Mouse (Mus musculus) liver, embryonic 14.5 days (tissue): ENCODE data around the gene Pum3. TPM values are rescaled to one million over a fixed set of nuclear protein-coding genes. Genes with fewer than 3 reads are reported as not detected.

ENCODE experiments used
- ATAC-seq: fragments of 200-750 bp; cut with Nextera tagmentation; 2 replicates; pipeline ENCODE4 v1.8.0; 2017; ENCODE audit warnings: moderate number of reproducible peaks, mild to moderate bottlenecking, moderate library complexity; ENCODE audit not compliant: insufficient read depth
- DNase-seq, 3 experiments: peaks; one replicate each; pipeline ENCODE4 v3.0.0-alpha.2; 2012 to 2013; ENCODE audit warnings: low read depth in 3 of 3, low spot score in 3 of 3
- H3K27ac ChIP-seq: fragments of 300-500 bp; sonication (generic); 2 replicates; pipeline ENCODE4 v1.5.1; 2014; ENCODE audit warnings: moderate library complexity, mild to moderate bottlenecking, control low read depth, inconsistent platforms
- H3K27me3 ChIP-seq: fragments of 300-500 bp; sonication (generic); 2 replicates; pipeline ENCODE4 v1.6.1; 2014; ENCODE audit warnings: mild to moderate bottlenecking, low read length, moderate library complexity; ENCODE audit not compliant: control insufficient read depth, insufficient read depth
- H3K36me3 ChIP-seq: fragments of 300-500 bp; sonication (generic); replicated peaks from 2 replicates; pipeline ENCODE4 v1.6.1; 2014; ENCODE audit warnings: low read depth; ENCODE audit not compliant: control insufficient read depth, insufficient read depth
- H3K4me1 ChIP-seq, 2 experiments: fragments of 200-500 bp in 1 of 2; fragments of 300-500 bp in 1 of 2; sonication (generic) in 1 of 2; replicated peaks; 2 replicates each; pipeline ENCODE4 v1.6.1; 2012 to 2014; ENCODE audit warnings: antibody characterized with exemption in 1 of 2, inconsistent platforms in 1 of 2, low read length in 1 of 2; ENCODE audit not compliant: control insufficient read depth in 2 of 2, insufficient read depth in 2 of 2
- H3K4me2 ChIP-seq: fragments of 300-500 bp; sonication (generic); 2 replicates; pipeline ENCODE4 v1.6.1; 2014; ENCODE audit warnings: low read depth, mild to moderate bottlenecking, control low read depth, moderate library complexity
- H3K4me3 ChIP-seq, 2 experiments: fragments of 200-500 bp in 1 of 2; fragments of 300-500 bp in 1 of 2; sonication (generic) in 1 of 2; 2 replicates each; pipeline ENCODE4 v1.5.1; 2012 to 2014; ENCODE audit warnings: low read depth in 2 of 2, low read length in 2 of 2, mild to moderate bottlenecking in 2 of 2, control low read depth in 1 of 2, inconsistent platforms in 1 of 2, moderate library complexity in 1 of 2; ENCODE audit not compliant: insufficient read depth in 1 of 2
- H3K9ac ChIP-seq: fragments of 300-500 bp; sonication (generic); replicated peaks from 2 replicates; pipeline ENCODE4 v1.6.1; 2014; ENCODE audit warnings: mild to moderate bottlenecking, control low read depth, moderate library complexity
- H3K9me3 ChIP-seq: fragments of 300-500 bp; sonication (generic); 2 replicates; pipeline ENCODE4 v1.6.1; 2016; ENCODE audit warnings: low read length, mixed read lengths; ENCODE audit not compliant: control insufficient read depth
- CTCF ChIP-seq: IDR thresholded peaks from 2 replicates; pipeline ENCODE4 v1.5.1; 2016; ENCODE audit warnings: antibody characterized with exemption, low read depth, control low read depth
- EP300 ChIP-seq: IDR thresholded peaks from 2 replicates; pipeline ENCODE4 v1.6.1; 2016; ENCODE audit warnings: antibody characterized with exemption, low read depth
- WGBS: fragments of 180-500 bp; shearing (Covaris S2); extraction: QIAGEN DNeasy Blood & Tissue Kit; methylation state at CpG from one replicate; pipeline ENCODE4 v1.1.7; 2014; ENCODE audit not compliant: insufficient replicate concordance; 5-methylcytosine and 5-hydroxymethylcytosine counted together
- polyA plus RNA-seq, 2 experiments: library from polyadenylated mRNA; depleted of rRNA in 1 of 2; stranded (reverse) in 1 of 2; unstranded in 1 of 2; fragments of >200 nt; fragmentation: Nextera tagmentation in 1 of 2; extraction: Ambion mirVana in 1 of 2; gene quantifications; 2 replicates each; pipeline versions ENCODE4 v1.2.1 to v1.2.3; 2012 to 2014

The Pum3 gene
- polyA plus RNA-seq, 2 experiments: 14.0 to 41.4 TPM

- H3K4me1 ChIP-seq: no peaks in the 10 kb centered on the region
- peaks cover 12% of the 10 kb centered on the region for H3K36me3 ChIP-seq
- no peak overlapping the region for H3K9ac ChIP-seq
- H3K9me3 ChIP-seq: no peaks in the 10 kb centered on the region
- H3K4me2 ChIP-seq: no peak overlapping the region
- TF ChIP-seq EP300: no peak
- no peak for TF ChIP-seq CTCF
- ATAC-seq (no peak), DNase-seq (no peak)
- no peak overlapping the region for H3K4me3 ChIP-seq
- no peak overlapping the region for H3K27ac ChIP-seq
- no peaks in the 10 kb centered on the region for H3K27me3 ChIP-seq
Measured at GRCm38 (mm10) chr19:27385304-27385703, 44.3 kb downstream of the Pum3 start.

GRCm38 (mm10) chr19:27383266-27383665 is 46.4 kb downstream of the Pum3 start:
- Histone ChIP-seq H3K4me2 (no peak overlapping the region), H3K36me3 (peaks cover 7% of the 10 kb centered on the region), H3K4me3 (no peak overlapping the region), H3K27me3 (no peaks in the 10 kb centered on the region), H3K9me3 (no peaks in the 10 kb centered on the region), H3K4me1 (no peaks in the 10 kb centered on the region), H3K9ac (no peak overlapping the region), H3K27ac (no peak overlapping the region)
- no peak for DNase-seq
- WGBS: 65% methylated on average over 5 of the region's 5 CpGs
- no peak for TF ChIP-seq EP300
- TF ChIP-seq CTCF: no peak
- ATAC-seq: no peak

- no peak overlapping the region for H3K9ac ChIP-seq
- H3K27me3 ChIP-seq: no peaks in the 10 kb centered on the region
- TF ChIP-seq EP300 (no peak), CTCF (no peak)
- no peak overlapping the region for H3K27ac ChIP-seq
- no peaks in the 10 kb centered on the region for H3K4me1 ChIP-seq
- H3K36me3 ChIP-seq: peaks cover 5% of the 10 kb centered on the region
- no peak overlapping the region for H3K4me2 ChIP-seq
- no peak for DNase-seq
- WGBS: 68% methylated on average over 1 of the region's 1 CpGs
- ATAC-seq: no peak
- H3K9me3 ChIP-seq: no peaks in the 10 kb centered on the region
- H3K4me3 ChIP-seq: no peak overlapping the region
Measured at GRCm38 (mm10) chr19:27382131-27382530, 47.5 kb downstream of the Pum3 start.

GRCm38 (mm10) chr19:27379712-27380401 is 49.8 kb downstream of the Pum3 start:
- ATAC-seq: no peak
- WGBS: 53% methylated on average over 2 of the region's 2 CpGs
- DNase-seq: no peak

GRCm38 (mm10) chr19:27370784-27371183 is 58.8 kb downstream of the Pum3 start:
- ATAC-seq (no peak), DNase-seq (no peak)
- no peak overlapping the region for H3K4me3 ChIP-seq
- H3K9me3 ChIP-seq: no peaks in the 10 kb centered on the region
- H3K9ac ChIP-seq: no peak overlapping the region
- H3K4me2 ChIP-seq: no peak overlapping the region
- no peak for TF ChIP-seq CTCF
- TF ChIP-seq EP300: no peak
- no peak overlapping the region for H3K27ac ChIP-seq
- no peaks in the 10 kb centered on the region for H3K4me1 ChIP-seq
- H3K36me3 ChIP-seq: no peaks in the 10 kb centered on the region
- no peaks in the 10 kb centered on the region for H3K27me3 ChIP-seq
- 70% methylated on average over 2 of the region's 2 CpGs for WGBS

More at GRCm38 (mm10) chr19:27379712-27380401, 49.8 kb downstream of the Pum3 start:
- Histone ChIP-seq H3K4me1 (no peaks in the 10 kb centered on the region), H3K4me3 (no peak overlapping the region), H3K4me2 (no peak overlapping the region), H3K9ac (no peak overlapping the region), H3K27me3 (no peaks in the 10 kb centered on the region), H3K36me3 (no peaks in the 10 kb centered on the region), H3K27ac (no peak overlapping the region), H3K9me3 (no peaks in the 10 kb centered on the region)
- TF ChIP-seq CTCF (no peak), EP300 (no peak)
